Mouse (Mus musculus) brain, embryonic 14.5 days (tissue): Measurements from ENCODE around the gene Cacng5.
A peak's percentile ranks its signal among the peaks of the same experiment; 100 is the strongest.

Experiments used
- CTCF ChIP-seq: fragments of 200-500 bp; IDR thresholded peaks from 2 replicates; pipeline ENCODE4 v1.5.1; 2012; ENCODE audit warnings: inconsistent platforms, mild to moderate bottlenecking, moderate library complexity, borderline replicate concordance; ENCODE audit not compliant: insufficient read depth, insufficient read length; ENCODE audit errors: extremely low read depth
- POLR2A ChIP-seq: fragments of 200-500 bp; IDR thresholded peaks from 2 replicates; pipeline ENCODE4 v1.6.1; 2012; ENCODE audit warnings: mild to moderate bottlenecking, inconsistent platforms, borderline replicate concordance; ENCODE audit not compliant: poor library complexity, insufficient read depth, insufficient read length, severe bottlenecking; ENCODE audit errors: extremely low read depth

DNA sequence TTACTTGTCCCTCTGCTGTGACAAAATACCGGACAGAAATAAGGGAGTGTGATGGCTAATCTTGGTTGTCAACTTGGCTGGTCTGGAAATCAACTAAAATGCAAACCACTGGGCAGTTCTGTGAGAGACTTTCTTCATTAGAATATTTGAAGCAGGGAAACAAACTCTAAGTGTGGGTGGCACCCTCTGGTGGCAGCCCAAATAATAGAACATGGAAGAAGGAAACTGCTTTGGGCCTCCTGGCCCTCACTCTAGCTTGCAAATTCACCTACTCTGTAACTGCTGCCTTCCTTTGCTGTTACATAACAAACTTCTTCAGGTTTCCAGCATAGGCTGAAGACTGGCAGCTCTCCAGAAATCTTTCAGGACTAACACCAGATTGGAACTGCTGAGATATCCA is 61.8 kb downstream of the Cacng5 start:
- TF ChIP-seq CTCF = peak; percentile 71; the same call in 1 of the 2 replicates
- TF ChIP-seq POLR2A = no peak
